Mouse (Mus musculus) retina, postnatal 1 day (tissue): ENCODE measurements around the gene Gm614.

Experiments
- DNase-seq: peaks from one replicate; pipeline ENCODE4 v3.0.0-alpha.2; 2012

Gene Gm614

DNA sequence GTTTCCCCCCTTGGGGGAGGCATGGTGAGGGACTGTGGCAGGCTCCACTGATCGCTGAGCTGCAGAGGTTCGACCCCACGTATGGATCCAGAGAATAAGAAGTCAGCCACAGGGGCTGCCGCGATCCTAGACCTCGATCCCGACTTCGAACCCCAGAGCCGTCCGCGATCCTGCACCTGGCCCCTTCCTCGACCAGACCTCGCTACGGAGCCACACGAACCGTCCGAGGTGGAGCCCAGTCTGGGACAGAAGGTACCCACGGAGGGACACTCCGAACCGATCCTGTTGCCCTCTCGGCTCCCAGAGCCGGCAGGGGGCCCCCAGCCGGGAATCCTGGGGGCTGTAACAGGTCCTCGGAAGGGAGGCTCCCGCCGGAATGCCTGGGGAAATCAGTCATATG, 9.1 kb downstream of the Gm614 start:
- DNase-seq: peak; percentile 12

DNA sequence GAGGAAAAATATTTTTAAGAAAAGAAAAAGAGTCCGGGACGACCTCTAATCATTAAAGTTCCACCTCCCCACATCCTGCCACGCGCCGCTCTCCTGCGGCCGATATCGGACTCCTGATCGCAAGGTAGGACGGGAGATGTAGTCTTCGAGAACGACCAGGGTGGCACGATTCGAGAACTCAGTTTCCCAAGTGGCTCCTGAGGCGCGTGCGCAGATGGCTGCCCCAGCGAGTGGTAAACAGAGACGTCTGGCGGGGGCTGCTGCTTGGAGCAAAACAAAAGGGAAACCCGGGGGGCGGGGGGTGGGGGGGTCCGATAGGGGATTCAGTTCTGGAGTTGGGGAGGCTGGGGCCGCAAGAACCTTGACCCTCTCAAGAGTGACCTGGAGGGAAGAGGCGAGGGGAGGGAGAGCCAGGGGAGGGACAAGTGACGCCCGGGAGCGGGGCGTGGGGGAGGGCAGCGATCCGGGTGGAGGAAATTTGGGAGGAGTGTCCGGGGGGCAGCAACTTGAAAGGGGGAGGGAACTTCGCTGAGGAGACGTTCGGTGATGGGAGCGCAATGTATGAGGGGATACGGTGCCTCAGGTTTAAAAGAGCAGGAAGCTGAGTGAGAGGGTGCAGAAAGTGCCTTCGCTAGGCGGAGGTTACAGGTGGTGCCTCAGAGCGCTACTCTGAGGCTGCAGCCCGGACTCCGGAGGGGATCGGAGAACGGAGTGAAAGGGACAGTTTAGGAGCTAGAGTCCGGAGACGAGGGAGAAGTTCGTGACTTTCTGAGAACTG, 9.7 kb downstream of the Gm614 start, which contains the start of gene Foxo4:
Gene Foxo4 (plus strand): TSS at position 577 of the 778 bp plus-strand sequence.
- DNase-seq: peak; percentile 93

DNA sequence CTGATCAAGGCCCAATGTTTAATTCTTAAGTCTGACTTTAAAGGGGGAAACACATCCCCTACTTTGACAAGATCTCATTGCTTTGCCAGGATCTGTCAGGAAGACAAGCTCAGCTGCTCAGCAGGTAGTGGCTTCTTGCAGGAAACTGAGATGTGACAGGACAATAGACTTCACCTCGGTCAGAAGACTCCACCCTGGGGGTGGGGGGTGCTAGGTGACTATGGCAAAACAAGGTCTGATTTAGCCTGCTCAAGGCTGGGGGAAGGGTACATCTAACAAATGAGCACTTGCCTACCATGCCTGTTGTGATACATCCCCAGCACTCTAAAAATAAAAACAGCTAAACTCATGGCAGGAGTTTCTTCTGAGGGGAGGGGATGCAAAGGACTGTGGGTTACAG, 18.8 kb downstream of the Gm614 start:
- DNase-seq: no peak

DNA sequence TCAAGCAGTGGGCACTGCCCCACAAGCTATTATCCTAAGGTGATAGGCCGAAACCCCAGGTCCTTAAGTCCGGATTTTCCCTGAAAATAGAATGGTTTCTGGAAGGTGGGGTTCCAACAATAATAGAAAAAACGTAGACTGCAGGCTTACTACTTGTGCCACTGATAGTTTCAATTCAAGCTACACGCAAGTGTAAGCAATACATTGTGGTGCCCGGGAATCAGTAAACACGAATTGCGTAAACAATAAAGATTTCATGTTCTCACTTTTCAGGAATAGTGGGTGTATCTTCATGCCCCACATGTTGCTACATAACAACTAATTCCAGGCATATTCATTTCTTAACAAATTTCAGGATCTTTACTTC, 41.0 kb downstream of the Gm614 start:
- no peak for DNase-seq

DNA sequence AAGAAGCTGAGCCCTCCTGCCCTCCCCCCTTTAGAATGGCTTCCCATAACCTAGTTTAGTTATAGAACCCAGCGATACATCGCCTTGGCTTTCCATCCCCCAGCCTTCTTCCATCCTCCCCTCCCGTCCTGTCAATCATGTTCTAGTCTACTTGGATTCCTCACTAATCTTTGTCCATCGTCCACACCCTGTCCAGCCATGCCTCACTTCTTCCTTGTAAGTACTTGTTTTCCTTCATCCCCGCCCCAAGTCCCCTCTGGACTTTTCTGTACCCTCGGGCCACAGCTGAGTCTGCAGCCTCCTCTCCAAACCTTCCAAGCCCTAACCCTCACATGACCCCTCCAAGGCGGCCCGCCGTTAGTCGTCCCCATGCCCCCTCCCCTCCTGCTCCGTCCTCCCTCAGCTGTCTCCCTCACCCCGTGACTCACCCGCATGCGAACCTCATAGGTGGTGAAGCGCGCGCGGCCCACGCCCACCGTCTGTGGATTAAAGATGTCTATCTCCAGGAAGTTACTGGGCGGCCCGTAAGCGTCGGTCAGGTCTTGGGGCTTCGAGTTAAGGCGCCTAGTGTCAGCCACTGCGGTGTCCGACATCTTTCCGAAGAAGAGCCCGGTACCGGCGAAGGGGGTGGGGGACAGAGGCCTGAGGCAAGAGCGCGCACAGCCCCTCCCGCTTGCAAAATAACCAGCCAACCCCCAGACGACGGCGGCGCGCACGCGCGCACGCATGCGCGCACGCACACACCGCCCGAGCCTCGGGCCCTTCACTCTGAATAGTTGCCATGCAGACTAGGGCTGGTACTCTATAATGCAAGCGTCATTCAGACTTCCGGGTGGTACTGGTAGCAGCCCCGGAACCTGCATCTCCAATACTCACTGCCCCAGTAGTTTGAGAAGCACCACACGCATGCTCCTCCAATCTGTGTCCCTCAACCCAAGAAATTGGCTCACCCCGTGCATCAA, 41.7 kb downstream of the Gm614 start, which contains the start of gene Snx12:
Gene Snx12 (minus strand): TSS at position 730 of the 962 bp plus-strand sequence.
- DNase-seq: peak; percentile 96
